ENCODE assay signal across 15 mouse cellular contexts in the genomic region with DNA sequence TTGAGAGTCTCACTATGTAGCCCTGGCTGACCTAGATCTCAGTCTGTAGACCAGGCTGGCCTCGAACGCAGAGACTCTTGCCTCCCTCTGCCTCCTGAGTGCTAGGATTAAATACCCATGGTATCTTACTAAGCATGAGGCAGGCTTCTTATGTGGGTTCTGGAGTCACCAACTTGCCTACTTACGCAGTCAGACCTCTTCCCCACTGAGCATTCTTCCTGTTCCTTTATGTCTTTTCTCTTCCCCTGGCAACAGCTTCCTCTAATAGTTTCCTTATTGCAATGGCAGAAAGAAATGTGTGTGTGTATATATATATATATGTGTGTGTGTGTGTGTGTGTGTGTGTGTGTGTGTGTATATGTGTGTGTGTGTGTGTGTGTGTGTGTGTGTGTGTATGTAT.
A peak's percentile ranks its signal among the peaks of the same experiment; 100 is the strongest.
DNase-seq lines count a peak whose midpoint lies in the region; ATAC-seq lines count a peak whose summit lies in the region.
"Had no signal": no experiment of that assay in that cellular context is flagged by ENCODE, and none has a peak within 500 bp of the region (broad histone marks: within the 10 kb centered on the region; RNA-seq: fewer than 3 reads in every experiment).

No protein-coding gene starts in this region.

- no peak overlapping the region for H3K9ac ChIP-seq in kidney, embryonic 15.5 days
- no peak overlapping the region for H3K9ac ChIP-seq in limb, embryonic 15.5 days
- H3K9ac ChIP-seq: forebrain, embryonic 13.5 days; neural tube, embryonic 12.5 days had no signal

- peak overlapping the region; percentile 20 for H3K27ac ChIP-seq in kidney, embryonic 15.5 days
- peak overlapping the region; percentile 50; the same call in 1 of the 2 replicates for H3K27ac ChIP-seq in limb, embryonic 15.5 days
- H3K27ac ChIP-seq: forebrain, embryonic 13.5 days; hindbrain, postnatal 0 days; neural tube, embryonic 12.5 days had no signal

- no peak overlapping the region for H3K4me2 ChIP-seq in kidney, embryonic 15.5 days
- no peak overlapping the region for H3K4me2 ChIP-seq in limb, embryonic 15.5 days
- H3K4me2 ChIP-seq: forebrain, embryonic 13.5 days; midbrain, embryonic 11.5 days; neural tube, embryonic 12.5 days had no signal

- no peaks in the 10 kb centered on the region for H3K9me3 ChIP-seq in kidney, embryonic 15.5 days (replicated peaks)
- no peaks in the 10 kb centered on the region for H3K9me3 ChIP-seq in limb, embryonic 15.5 days
- H3K9me3 ChIP-seq: forebrain, embryonic 13.5 days; neural tube, embryonic 12.5 days had no signal

- no peak for ATAC-seq in kidney, embryonic 15.5 days (replicated peaks; ENCODE audit: low FRiP score)
- ATAC-seq in limb, embryonic 15.5 days (ENCODE audit: insufficient number of reproducible peaks, low FRiP score, low TSS enrichment, low read depth), result no peak
- ATAC-seq: forebrain, embryonic 13.5 days; hindbrain, postnatal 0 days had no signal

- no peak for DNase-seq in kidney, adult 11 months
- peak; percentile 24 for DNase-seq in A20 (ENCODE audit: low read depth, low spot score)
- DNase-seq in adipocyte (ENCODE audit: low spot score), result peak; percentile 8
- DNase-seq in gastrocnemius, postnatal 25 days, result no peak
- DNase-seq in ovary, postnatal 10 days (ENCODE audit: low spot score), result no peak
- DNase-seq: adrenal gland, postnatal 25 days; cerebellum, adult 18-20 months; kidney, postnatal 25 days; right cerebral cortex, adult 18-20 months had no signal

- no peaks in the 10 kb centered on the region for H3K36me3 ChIP-seq in kidney, embryonic 15.5 days
- no peaks in the 10 kb centered on the region for H3K36me3 ChIP-seq in limb, embryonic 15.5 days
- H3K36me3 ChIP-seq: neural tube, embryonic 12.5 days had no signal

- H3K4me1 ChIP-seq in kidney, embryonic 15.5 days, result peaks cover 62% of the 10 kb centered on the region
- H3K4me1 ChIP-seq in limb, embryonic 15.5 days, result peaks cover 16% of the 10 kb centered on the region

- 81% methylated on average over 3 of the region's 3 CpGs for WGBS in kidney, embryonic 15.5 days
- whole genome bisulfite sequencing in limb, embryonic 15.5 days, result 77% methylated on average over 3 of the region's 3 CpGs

- no peak overlapping the region for H3K4me3 ChIP-seq in kidney, embryonic 15.5 days (replicated peaks)
- H3K4me3 ChIP-seq in limb, embryonic 15.5 days, result no peak overlapping the region
- H3K4me3 ChIP-seq: forebrain, embryonic 13.5 days; neural tube, embryonic 12.5 days had no signal

- no peaks in the 10 kb centered on the region for H3K27me3 ChIP-seq in kidney, embryonic 15.5 days
- H3K27me3 ChIP-seq in limb, embryonic 15.5 days, result no peaks in the 10 kb centered on the region
- H3K27me3 ChIP-seq: neural tube, embryonic 12.5 days had no signal

Comparison
In these comparisons a context has a peak if more than half of its experiments do, and no peak if none do; other contexts are left out.
1. DNase-seq: peak in A20 (single experiment) and adipocyte (single experiment); none in kidney, adult 11 months (single experiment), gastrocnemius, postnatal 25 days (single experiment) and ovary, postnatal 10 days (single experiment).